9 mouse cellular contexts compared by ENCODE assay signal in the genomic region with DNA sequence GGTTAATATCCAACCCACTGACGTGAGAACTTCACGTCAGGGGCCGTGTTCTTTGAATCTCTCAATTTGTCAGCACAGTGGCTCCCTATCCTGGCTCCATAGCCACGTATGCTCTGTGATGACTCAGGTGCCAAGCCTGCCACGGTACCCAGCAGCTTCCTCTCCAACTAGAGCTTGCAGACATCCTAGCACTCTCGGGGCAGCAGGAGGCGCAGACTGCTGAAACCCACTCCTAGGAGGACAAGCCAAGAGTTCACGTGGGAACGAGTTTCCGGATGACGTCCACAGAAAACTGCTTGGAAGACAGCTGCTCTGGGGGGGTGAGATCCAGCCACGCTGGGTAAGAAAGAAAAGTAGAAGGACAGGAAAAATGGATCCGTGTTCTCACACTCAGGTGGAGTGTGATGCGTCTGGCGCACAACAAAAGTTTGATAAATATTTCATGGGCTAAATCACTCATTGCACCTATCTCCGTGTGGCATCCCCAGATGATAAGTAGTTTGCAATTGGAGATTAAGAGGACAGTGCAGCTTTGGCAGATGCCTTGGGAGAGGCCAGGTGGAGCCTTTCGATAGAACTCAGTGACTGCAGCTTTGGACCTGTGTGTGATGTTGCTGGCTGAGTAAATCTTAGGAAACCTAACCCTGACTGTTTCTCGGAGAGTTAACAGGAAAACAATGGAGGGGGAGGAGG. TPM values are rescaled to one million over a fixed set of nuclear protein-coding genes. Genes with fewer than 3 reads are reported as not detected.
A peak's percentile ranks its signal among the peaks of the same experiment; 100 is the strongest.
DNase-seq lines count a peak whose midpoint lies in the region; ATAC-seq and TF ChIP-seq lines count a peak whose summit lies in the region.
"Had no signal": no experiment of that assay in that cellular context is flagged by ENCODE, and none has a peak within 500 bp of the region (broad histone marks: within the 10 kb centered on the region; RNA-seq: fewer than 3 reads in every experiment).

No protein-coding gene starts in this region.

- DNase-seq in lung, embryonic 14.5 days: peak; percentile 41
- no peak for DNase-seq in lung, postnatal 36 days
- DNase-seq in frontal cortex, postnatal 36 days (ENCODE audit: low spot score in 2 of 2): peak; percentile 43 to 58
- peak; percentile 76 for DNase-seq in kidney, postnatal 0 days (ENCODE audit: low spot score)
- DNase-seq in right cerebral cortex, postnatal 36 days (ENCODE audit: low spot score in 2 of 2): peak; percentile 36 to 41
- DNase-seq in adrenal gland, adult 2 months: no peak
- no peak for DNase-seq in ovary, postnatal 36 days (ENCODE audit: low spot score)

- H3K27me3 ChIP-seq in lung, embryonic 14.5 days (ENCODE audit: insufficient read depth, low read length): no peaks in the 10 kb centered on the region
- no peaks in the 10 kb centered on the region for H3K27me3 ChIP-seq in kidney, postnatal 0 days (ENCODE audit: insufficient read depth, low read length)

- no peak overlapping the region for H3K27ac ChIP-seq in lung, embryonic 14.5 days (ENCODE audit: low read depth)
- peak overlapping the region; percentile 40; the same call in 1 of the 2 replicates for H3K27ac ChIP-seq in kidney, postnatal 0 days

- H3K36me3 ChIP-seq in lung, embryonic 14.5 days (ENCODE audit: insufficient read depth): no peaks in the 10 kb centered on the region
- H3K36me3 ChIP-seq in kidney, postnatal 0 days (ENCODE audit: insufficient read depth, low read length): no peaks in the 10 kb centered on the region

- H3K4me3 ChIP-seq in lung, embryonic 14.5 days (ENCODE audit: low read depth, low read length): no peak overlapping the region
- no peak overlapping the region for H3K4me3 ChIP-seq in kidney, postnatal 0 days (replicated peaks; ENCODE audit: low read depth, low read length)

- 47% methylated on average over 18 of the region's 18 CpGs for WGBS in lung, embryonic 14.5 days
- WGBS in kidney, postnatal 0 days: 29% methylated on average over 18 of the region's 18 CpGs

- H3K4me1 ChIP-seq in lung, embryonic 14.5 days (ENCODE audit: insufficient read depth): peaks cover 5% of the 10 kb centered on the region; the same call in 1 of the 2 replicates
- H3K4me1 ChIP-seq in kidney, postnatal 0 days (replicated peaks; ENCODE audit: insufficient read depth, low read length): peaks cover 13% of the 10 kb centered on the region; the same call in 1 of the 2 replicates

- ATAC-seq in lung, embryonic 14.5 days (ENCODE audit: insufficient read depth): peak; percentile 28; the same call in 1 of the 2 replicates
- ATAC-seq in kidney, postnatal 0 days (replicated peaks; ENCODE audit: low FRiP score, low read depth): peak; percentile 60
- no peak for ATAC-seq in megakaryocyte-erythroid progenitor cell, adult 5-6 weeks (replicated peaks; ENCODE audit: low FRiP score, low TSS enrichment, poor library complexity, severe bottlenecking)

- H3K9ac ChIP-seq in lung, embryonic 14.5 days: no peak overlapping the region
- H3K9ac ChIP-seq in kidney, postnatal 0 days (ENCODE audit: low read depth, low read length): no peak overlapping the region

- TF ChIP-seq CTCF in lung, embryonic 14.5 days (IDR thresholded peaks at IDR 0.05; ENCODE audit: low read depth): peak; percentile 24; the same call in 1 of the 2 replicates
- TF ChIP-seq CTCF in kidney, postnatal 0 days (IDR thresholded peaks at IDR 0.05; ENCODE audit: low read depth): peak; percentile 51

- no peaks in the 10 kb centered on the region for H3K9me3 ChIP-seq in lung, embryonic 14.5 days (ENCODE audit: low read depth, low read length)
- no peaks in the 10 kb centered on the region for H3K9me3 ChIP-seq in kidney, postnatal 0 days (replicated peaks; ENCODE audit: low read length)

- peak overlapping the region; percentile 13; the same call in 1 of the 2 replicates for H3K4me2 ChIP-seq in lung, embryonic 14.5 days
- H3K4me2 ChIP-seq in kidney, postnatal 0 days (ENCODE audit: low read length): peak overlapping the region; percentile 28

RNA-seq across cellular contexts. Expression of gene Clmp, which starts 31.6 kb away (rescaled TPM):
- 20.6 TPM in 2 replicates for polyA plus RNA-seq in lung, embryonic 14.5 days (2014; fragmentation: Nextera tagmentation; extraction: Ambion mirVana)
- polyA plus RNA-seq in kidney, postnatal 0 days (2015; fragmentation: Nextera tagmentation; extraction: Ambion mirVana): 23.6 and 26.2 TPM in 2 replicates
- 1 to 10 TPM; 6.3 TPM for total RNA-seq in adrenal gland, adult 2 months (2021)
- 25.4 and 29.5 TPM in 2 replicates for polyA plus RNA-seq in adrenal gland, adult 2 months (2012; rRNA removed)
- not detected in 2 replicates for total RNA-seq in megakaryocyte-erythroid progenitor cell, adult 5-6 weeks (2014; fragmentation: Nextera tagmentation)
- 0.19 and 0.27 TPM in 2 replicates for total RNA-seq in megakaryocyte-erythroid progenitor cell, adult 5-6 weeks (2017)

RNA-seq across cellular contexts. Expression of gene Gm21915, which starts 46.9 kb away (rescaled TPM):
- polyA plus RNA-seq in lung, embryonic 14.5 days (2014; fragmentation: Nextera tagmentation; extraction: Ambion mirVana): not detected in 2 replicates
- not detected in 2 replicates for polyA plus RNA-seq in kidney, postnatal 0 days (2015; fragmentation: Nextera tagmentation; extraction: Ambion mirVana)
- total RNA-seq in adrenal gland, adult 2 months (2021): not detected
- not detected in 2 replicates for polyA plus RNA-seq in adrenal gland, adult 2 months (2012; rRNA removed)
- total RNA-seq in megakaryocyte-erythroid progenitor cell, adult 5-6 weeks (2014; fragmentation: Nextera tagmentation): not detected in 2 replicates
- not detected in 2 replicates for total RNA-seq in megakaryocyte-erythroid progenitor cell, adult 5-6 weeks (2017)
- polyA plus RNA-seq: gonadal fat pad, adult 2 months had no signal

Comparison
In these comparisons a context has a peak if more than half of its experiments do, and no peak if none do; other contexts are left out.
1. DNase-seq: peak in lung, embryonic 14.5 days (single experiment), frontal cortex, postnatal 36 days (2 of 2), kidney, postnatal 0 days (single experiment) and right cerebral cortex, postnatal 36 days (2 of 2); none in lung, postnatal 36 days (single experiment), adrenal gland, adult 2 months (single experiment) and ovary, postnatal 36 days (single experiment).